Mouse (Mus musculus): ENCODE measurements around the gene Fam198b. TPM values are rescaled to one million over a fixed set of nuclear protein-coding genes. Genes with fewer than 3 reads are reported as not detected.

The Fam198b gene
- polyA plus RNA-seq, 1 experiment from 2014 or later = 2.0 TPM

DNA sequence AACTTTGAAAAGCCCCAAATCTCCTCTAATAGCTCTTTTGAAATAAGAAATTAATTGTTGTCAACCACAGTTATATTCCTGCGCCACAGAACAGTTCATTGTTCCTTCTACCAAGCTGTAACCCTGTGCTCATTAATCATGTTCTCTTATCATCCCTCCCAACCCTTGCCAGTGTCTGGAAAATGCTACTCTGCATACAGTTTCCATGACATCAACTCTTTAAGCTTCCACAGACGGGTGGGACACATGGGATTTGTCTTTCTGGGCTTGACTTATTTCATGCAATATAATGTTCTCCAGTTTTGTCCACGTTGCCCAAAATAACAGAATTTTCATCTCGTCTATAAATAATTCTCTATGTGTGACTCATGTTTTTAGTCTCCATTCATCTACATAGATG, 42.7 kb downstream of the Fam198b start:
- H3K4me3 ChIP-seq (ENCODE audit: low read depth, low read length) = no peak overlapping the region
- no peaks in the 10 kb centered on the region for H3K36me3 ChIP-seq (ENCODE audit: control insufficient read depth, insufficient read depth, low read length)
- no peak overlapping the region for H3K4me2 ChIP-seq (ENCODE audit: low read depth, low read length)
- no peaks in the 10 kb centered on the region for H3K27me3 ChIP-seq (ENCODE audit: control insufficient read depth, insufficient read depth, low read length)
- H3K9ac ChIP-seq (replicated peaks; ENCODE audit: low read depth, low read length) = no peak overlapping the region
- H3K4me1 ChIP-seq (ENCODE audit: control insufficient read depth, insufficient read depth, low read length) = 0 out of 2 replicates have a peak, but pooled peaks cover 4% of the 10 kb centered on the region
- ATAC-seq (ENCODE audit: low read depth) = no peak
- H3K9me3 ChIP-seq (ENCODE audit: control insufficient read depth, low read length) = no peaks in the 10 kb centered on the region
- H3K27ac ChIP-seq (ENCODE audit: low read depth, low read length) = no peak overlapping the region
- 59% methylated on average over 4 of the region's 4 CpGs for WGBS

DNA sequence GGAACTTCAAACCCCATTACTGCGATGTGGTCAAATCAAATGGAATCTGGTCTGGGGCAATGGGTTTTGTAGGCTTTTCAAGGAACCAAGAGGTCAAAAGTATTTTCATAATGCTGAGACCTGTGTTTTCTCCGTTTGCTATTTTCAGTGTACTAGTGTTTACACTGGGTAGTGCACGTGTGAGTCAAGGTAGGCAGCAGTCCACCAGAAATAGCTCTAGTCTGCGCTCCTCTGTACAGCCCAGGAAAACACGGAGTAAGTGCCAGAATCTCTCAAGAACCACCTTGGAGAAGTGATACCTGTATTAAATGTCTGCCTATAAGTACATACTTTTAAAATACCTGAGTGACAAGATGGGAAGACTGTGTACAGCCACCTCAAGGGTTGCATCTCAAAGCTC, 44.1 kb downstream of the Fam198b start:
- H3K27ac ChIP-seq (ENCODE audit: low read depth, low read length) = no peak overlapping the region
- H3K9me3 ChIP-seq (ENCODE audit: control insufficient read depth, low read length) = no peaks in the 10 kb centered on the region
- no peak overlapping the region for H3K4me2 ChIP-seq (ENCODE audit: low read depth, low read length)
- no peaks in the 10 kb centered on the region for H3K36me3 ChIP-seq (ENCODE audit: control insufficient read depth, insufficient read depth, low read length)
- H3K9ac ChIP-seq (replicated peaks; ENCODE audit: low read depth, low read length) = no peak overlapping the region
- H3K4me1 ChIP-seq (ENCODE audit: control insufficient read depth, insufficient read depth, low read length) = 0 out of 2 replicates have a peak, but pooled peaks cover 4% of the 10 kb centered on the region
- no peak for ATAC-seq (ENCODE audit: low read depth)
- no peak overlapping the region for H3K4me3 ChIP-seq (ENCODE audit: low read depth, low read length)
- 89% methylated on average over 5 of the region's 5 CpGs for WGBS
- no peaks in the 10 kb centered on the region for H3K27me3 ChIP-seq (ENCODE audit: control insufficient read depth, insufficient read depth, low read length)

DNA sequence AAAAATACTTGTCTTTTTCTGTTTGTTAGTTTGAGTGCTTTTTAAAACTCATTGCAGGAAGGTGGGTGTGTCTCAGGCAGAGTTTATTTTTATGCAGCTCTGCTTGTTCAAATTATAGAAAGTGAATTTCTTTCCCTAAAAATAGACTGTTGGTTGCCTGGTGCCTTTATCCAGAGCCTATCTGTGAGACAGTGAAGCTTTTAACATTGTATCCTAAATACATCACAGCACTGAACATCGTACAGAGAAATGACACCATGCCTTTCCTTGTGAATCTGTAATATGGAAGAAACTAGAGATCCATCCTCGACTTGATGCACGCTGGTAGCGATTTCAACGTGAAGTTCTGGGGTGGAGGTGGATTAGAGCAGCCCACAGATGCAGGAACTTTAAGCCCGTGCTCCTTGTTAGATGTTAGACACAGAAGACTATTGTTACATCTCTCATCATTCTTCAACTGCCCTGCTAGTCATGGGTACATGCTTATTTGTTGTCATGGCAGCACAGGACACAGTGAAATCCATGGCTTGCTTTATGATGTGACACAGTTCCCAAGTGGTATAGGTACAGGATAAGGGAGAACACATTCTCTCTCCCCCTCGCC, 45.9 kb downstream of the Fam198b start:
- peak; percentile 79 for ATAC-seq (ENCODE audit: low read depth)
- WGBS = 26% methylated on average over 7 of the region's 7 CpGs
- Histone ChIP-seq H3K27me3 (ENCODE audit: control insufficient read depth, insufficient read depth, low read length) (no peaks in the 10 kb centered on the region), H3K4me2 (ENCODE audit: low read depth, low read length) (no peak overlapping the region; the same call in 1 of the 2 replicates), H3K4me3 (ENCODE audit: low read depth, low read length) (no peak overlapping the region), H3K9ac (replicated peaks; ENCODE audit: low read depth, low read length) (no peak overlapping the region), H3K9me3 (ENCODE audit: control insufficient read depth, low read length) (no peaks in the 10 kb centered on the region), H3K36me3 (ENCODE audit: control insufficient read depth, insufficient read depth, low read length) (no peaks in the 10 kb centered on the region), H3K27ac (ENCODE audit: low read depth, low read length) (no peak overlapping the region), H3K4me1 (ENCODE audit: control insufficient read depth, insufficient read depth, low read length) (0 out of 2 replicates have a peak, but pooled peaks cover 4% of the 10 kb centered on the region)

DNA sequence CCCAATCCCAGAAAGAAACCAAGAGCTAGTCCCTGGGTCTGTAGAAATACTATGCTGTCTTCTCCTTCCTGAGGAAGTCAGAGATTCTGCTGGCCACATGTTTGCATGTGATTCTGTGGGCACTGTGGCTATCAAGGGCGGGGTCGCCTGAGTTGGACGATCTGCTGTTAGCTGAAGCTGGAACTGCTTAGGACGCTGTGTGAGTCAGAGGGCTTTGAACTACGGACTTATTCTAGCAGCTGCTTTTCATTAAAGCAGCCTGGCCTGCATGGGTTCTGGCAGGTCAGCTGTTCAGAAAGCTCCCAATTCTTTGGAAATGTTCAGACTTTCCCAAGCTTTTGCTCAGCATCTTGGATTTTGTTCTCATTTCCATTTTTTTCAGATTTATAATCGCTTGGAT, 51.9 kb downstream of the Fam198b start:
- Histone ChIP-seq H3K4me3 (ENCODE audit: low read depth, low read length) (no peak overlapping the region), H3K36me3 (ENCODE audit: control insufficient read depth, insufficient read depth, low read length) (no peaks in the 10 kb centered on the region), H3K4me2 (ENCODE audit: low read depth, low read length) (no peak overlapping the region), H3K9me3 (ENCODE audit: control insufficient read depth, low read length) (no peaks in the 10 kb centered on the region), H3K27ac (ENCODE audit: low read depth, low read length) (no peak overlapping the region), H3K9ac (replicated peaks; ENCODE audit: low read depth, low read length) (no peak overlapping the region), H3K4me1 (ENCODE audit: control insufficient read depth, insufficient read depth, low read length) (no peaks in the 10 kb centered on the region), H3K27me3 (ENCODE audit: control insufficient read depth, insufficient read depth, low read length) (no peaks in the 10 kb centered on the region)
- ATAC-seq (ENCODE audit: low read depth) = no peak
- 83% methylated on average over 6 of the region's 6 CpGs for WGBS

DNA sequence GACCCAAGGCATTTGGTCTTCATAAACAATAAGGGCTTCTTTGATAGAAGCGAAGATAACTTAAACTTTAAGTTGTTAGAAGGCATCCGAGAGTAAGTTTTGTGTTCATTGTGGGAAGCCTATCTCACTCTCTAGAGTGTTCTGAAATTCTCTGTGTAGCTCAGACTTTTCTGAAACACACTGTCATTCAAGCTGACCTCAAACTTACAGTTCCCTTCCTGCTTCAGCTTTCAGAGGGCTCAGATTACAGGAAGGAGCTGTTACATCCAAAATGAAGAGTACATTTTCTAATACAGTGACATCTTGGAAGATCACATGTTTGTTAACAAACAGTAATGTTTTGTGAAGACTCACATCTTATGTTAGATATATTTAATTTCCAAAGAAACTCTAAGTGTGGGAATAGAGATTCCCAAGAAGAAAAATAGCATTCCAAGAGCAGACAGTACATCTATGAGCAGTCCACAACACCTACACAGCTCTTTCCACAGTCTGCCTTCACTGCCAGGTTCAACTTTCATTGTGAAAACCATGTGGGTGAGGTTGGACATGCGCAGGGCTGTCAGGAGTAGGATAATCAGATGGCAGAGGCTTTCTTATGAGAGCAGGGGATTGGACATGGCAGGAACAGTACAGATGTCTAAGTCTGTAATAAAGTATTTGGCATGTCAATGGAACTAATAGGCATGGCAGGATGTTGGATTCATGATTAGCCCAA, 52.6 kb downstream of the Fam198b start:
- ATAC-seq (ENCODE audit: low read depth) = no peak
- H3K27me3 ChIP-seq (ENCODE audit: control insufficient read depth, insufficient read depth, low read length) = no peaks in the 10 kb centered on the region
- no peaks in the 10 kb centered on the region for H3K36me3 ChIP-seq (ENCODE audit: control insufficient read depth, insufficient read depth, low read length)
- no peaks in the 10 kb centered on the region for H3K4me1 ChIP-seq (ENCODE audit: control insufficient read depth, insufficient read depth, low read length)
- H3K9me3 ChIP-seq (ENCODE audit: control insufficient read depth, low read length) = no peaks in the 10 kb centered on the region
- H3K4me3 ChIP-seq (ENCODE audit: low read depth, low read length) = no peak overlapping the region
- 87% methylated on average over 3 of the region's 3 CpGs for WGBS
- H3K27ac ChIP-seq (ENCODE audit: low read depth, low read length) = no peak overlapping the region
- no peak overlapping the region for H3K9ac ChIP-seq (replicated peaks; ENCODE audit: low read depth, low read length)
- no peak overlapping the region for H3K4me2 ChIP-seq (ENCODE audit: low read depth, low read length)

DNA sequence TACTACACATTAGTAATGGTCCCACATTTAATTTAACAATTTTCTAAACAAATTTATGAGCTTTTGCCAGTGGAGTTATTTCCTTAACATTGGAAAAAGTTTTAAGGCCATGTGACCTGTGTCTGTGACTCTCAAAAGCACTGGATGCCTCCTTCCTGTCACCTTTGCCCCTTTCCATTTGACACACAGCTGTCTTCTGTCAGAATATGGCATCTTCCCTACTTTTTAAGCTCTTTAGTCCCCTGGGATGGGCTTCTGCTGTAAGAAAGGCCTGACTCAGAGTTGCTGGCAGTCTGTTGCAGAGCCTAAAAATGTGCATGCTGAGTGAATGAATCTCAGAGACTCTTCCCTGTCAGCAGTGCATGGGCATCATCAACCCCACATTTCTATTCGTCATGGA, 63.4 kb downstream of the Fam198b start:
- 64% methylated on average over 1 of the region's 1 CpGs for WGBS
- Histone ChIP-seq H3K4me3 (ENCODE audit: low read depth, low read length) (no peak overlapping the region), H3K4me1 (ENCODE audit: control insufficient read depth, insufficient read depth, low read length) (no peaks in the 10 kb centered on the region)

DNA sequence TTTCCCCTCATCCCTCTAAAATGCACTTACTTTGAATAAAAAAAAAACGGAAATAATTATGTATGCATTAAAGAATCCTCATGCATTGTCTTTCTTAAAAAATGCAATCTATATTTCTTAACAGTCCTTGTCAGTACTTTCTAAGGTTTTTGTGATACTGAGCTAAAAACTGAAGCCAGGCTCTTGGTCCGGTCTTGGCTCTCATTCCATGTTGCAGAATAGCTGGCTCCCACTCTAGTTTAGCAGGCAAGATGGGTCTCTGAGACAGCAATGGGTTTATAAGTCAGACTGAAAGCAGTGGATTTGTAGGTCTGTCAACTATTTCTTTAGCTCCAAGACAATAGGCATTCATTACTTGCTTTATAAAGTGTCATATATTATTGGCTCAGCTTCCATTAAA, 63.8 kb downstream of the Fam198b start:
- Histone ChIP-seq H3K9me3 (ENCODE audit: control insufficient read depth, low read length) (no peaks in the 10 kb centered on the region), H3K27me3 (ENCODE audit: control insufficient read depth, insufficient read depth, low read length) (no peaks in the 10 kb centered on the region), H3K36me3 (ENCODE audit: control insufficient read depth, insufficient read depth, low read length) (no peaks in the 10 kb centered on the region), H3K9ac (replicated peaks; ENCODE audit: low read depth, low read length) (no peak overlapping the region), H3K4me2 (ENCODE audit: low read depth, low read length) (no peak overlapping the region), H3K4me1 (ENCODE audit: control insufficient read depth, insufficient read depth, low read length) (no peaks in the 10 kb centered on the region), H3K27ac (ENCODE audit: low read depth, low read length) (no peak overlapping the region), H3K4me3 (ENCODE audit: low read depth, low read length) (no peak overlapping the region)
- no peak for ATAC-seq (ENCODE audit: low read depth)
- WGBS = 67% methylated on average over 2 of the region's 2 CpGs

More for the DNA sequence above, 63.4 kb downstream of the Fam198b start:
- no peak overlapping the region for H3K4me2 ChIP-seq (ENCODE audit: low read depth, low read length)
- H3K36me3 ChIP-seq (ENCODE audit: control insufficient read depth, insufficient read depth, low read length) = no peaks in the 10 kb centered on the region
- no peak overlapping the region for H3K9ac ChIP-seq (replicated peaks; ENCODE audit: low read depth, low read length)
- no peak for ATAC-seq (ENCODE audit: low read depth)
- H3K27ac ChIP-seq (ENCODE audit: low read depth, low read length) = no peak overlapping the region
- no peaks in the 10 kb centered on the region for H3K27me3 ChIP-seq (ENCODE audit: control insufficient read depth, insufficient read depth, low read length)
- H3K9me3 ChIP-seq (ENCODE audit: control insufficient read depth, low read length) = no peaks in the 10 kb centered on the region

DNA sequence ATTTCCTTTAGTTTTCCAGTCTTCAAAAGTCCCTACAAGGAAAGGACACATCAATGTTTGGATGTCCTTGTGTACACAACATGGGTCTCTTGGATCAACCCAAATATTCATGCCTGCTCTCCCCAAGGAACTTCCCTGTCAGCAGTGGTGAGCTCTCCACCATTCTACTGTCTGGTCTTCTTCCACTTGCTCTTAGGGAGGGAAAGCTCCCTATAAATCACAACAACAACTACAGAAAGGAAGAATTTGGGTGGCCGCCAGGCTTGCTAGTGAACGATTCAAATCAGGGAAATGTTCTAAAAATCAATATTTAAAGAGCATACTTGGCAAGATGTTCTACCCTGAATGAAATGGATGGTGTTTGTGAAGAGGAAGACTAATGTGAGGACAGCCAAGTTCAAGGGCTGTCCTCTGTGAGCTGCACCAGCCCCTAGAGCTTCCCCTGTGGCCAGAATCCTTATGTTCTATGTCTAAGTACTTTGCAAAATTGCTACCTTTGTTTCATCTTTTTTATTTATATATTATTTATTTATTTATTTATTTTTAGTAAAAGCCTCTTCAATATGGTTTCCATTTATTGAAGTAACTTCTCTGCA, 68.9 kb downstream of the Fam198b start:
- WGBS = 75% methylated on average over 2 of the region's 2 CpGs
- no peak for ATAC-seq (ENCODE audit: low read depth)

DNA sequence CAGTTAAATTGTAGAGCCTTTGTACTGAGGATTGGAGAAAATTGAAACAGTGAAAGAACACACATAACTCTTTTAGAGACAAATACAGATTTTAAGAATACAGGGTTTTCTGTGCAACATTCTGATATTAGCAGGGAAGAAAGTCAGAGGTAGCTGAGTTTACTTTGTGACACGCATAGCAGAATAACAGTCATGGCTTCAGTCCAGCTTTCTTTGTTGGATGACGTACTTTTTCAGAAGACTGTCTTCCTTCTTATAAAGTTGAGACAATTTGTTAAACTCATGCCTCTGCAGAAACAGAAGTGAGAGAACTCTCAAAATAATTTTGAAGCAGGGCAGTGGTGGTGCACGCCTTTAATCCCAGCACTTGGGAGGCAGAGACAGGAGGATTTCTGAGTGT, 70.9 kb downstream of the Fam198b start:
- Histone ChIP-seq H3K4me3 (ENCODE audit: low read depth, low read length) (no peak overlapping the region), H3K4me2 (ENCODE audit: low read depth, low read length) (no peak overlapping the region), H3K9ac (replicated peaks; ENCODE audit: low read depth, low read length) (no peak overlapping the region), H3K9me3 (ENCODE audit: control insufficient read depth, low read length) (no peaks in the 10 kb centered on the region), H3K36me3 (ENCODE audit: control insufficient read depth, insufficient read depth, low read length) (no peaks in the 10 kb centered on the region), H3K27ac (ENCODE audit: low read depth, low read length) (no peak overlapping the region), H3K4me1 (ENCODE audit: control insufficient read depth, insufficient read depth, low read length) (no peaks in the 10 kb centered on the region), H3K27me3 (ENCODE audit: control insufficient read depth, insufficient read depth, low read length) (no peaks in the 10 kb centered on the region)
- WGBS = 82% methylated on average over 3 of the region's 3 CpGs
- ATAC-seq (ENCODE audit: low read depth) = no peak

More for the DNA sequence above, 68.9 kb downstream of the Fam198b start:
- no peak overlapping the region for H3K4me3 ChIP-seq (ENCODE audit: low read depth, low read length)
- H3K9ac ChIP-seq (replicated peaks; ENCODE audit: low read depth, low read length) = no peak overlapping the region
- H3K27ac ChIP-seq (ENCODE audit: low read depth, low read length) = no peak overlapping the region
- H3K27me3 ChIP-seq (ENCODE audit: control insufficient read depth, insufficient read depth, low read length) = no peaks in the 10 kb centered on the region
- H3K4me2 ChIP-seq (ENCODE audit: low read depth, low read length) = no peak overlapping the region
- H3K9me3 ChIP-seq (ENCODE audit: control insufficient read depth, low read length) = no peaks in the 10 kb centered on the region
- H3K36me3 ChIP-seq (ENCODE audit: control insufficient read depth, insufficient read depth, low read length) = no peaks in the 10 kb centered on the region
- H3K4me1 ChIP-seq (ENCODE audit: control insufficient read depth, insufficient read depth, low read length) = no peaks in the 10 kb centered on the region

Measured in neural tube, embryonic 14.5 days (tissue).